Mouse (Mus musculus): ENCODE measurements around the gene Aqp9.

Gene Aqp9

GRCm38 (mm10) chr9:71066491-71066890, 102.0 kb downstream of the Aqp9 start:
- no peak for DNase-seq (ENCODE audit: low read depth, low spot score)

- no peak for DNase-seq (ENCODE audit: low read depth, low spot score)
Measured at GRCm38 (mm10) chr9:71065343-71065875, 103.1 kb downstream of the Aqp9 start.

DNA sequence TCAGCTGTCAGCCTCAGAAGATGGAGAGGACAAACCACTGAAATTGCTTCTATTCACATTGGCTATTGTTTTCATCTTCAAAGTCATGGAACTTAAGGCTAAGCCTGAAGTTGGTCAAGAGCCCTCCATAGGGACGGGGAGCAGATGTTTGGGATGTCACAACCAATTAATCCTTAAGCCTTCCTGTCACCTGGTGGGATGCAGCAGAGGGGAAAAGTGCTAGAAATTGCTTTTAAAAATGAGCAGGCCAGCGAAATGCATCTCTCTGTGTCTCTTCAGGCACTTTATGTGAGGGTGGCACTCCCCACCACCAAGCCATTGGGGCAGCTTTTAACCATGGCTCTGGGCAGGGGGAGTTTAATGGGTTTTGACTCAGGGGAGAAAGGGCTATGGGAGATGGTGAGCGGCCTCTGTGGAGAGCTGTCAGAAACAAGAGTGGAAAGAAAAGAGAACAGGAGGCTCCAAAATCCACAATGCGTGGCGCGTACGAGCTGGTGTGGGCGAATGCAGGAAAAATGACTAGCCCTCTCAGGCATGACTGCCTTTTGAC, 104.1 kb downstream of the Aqp9 start:
- no peak for DNase-seq (ENCODE audit: low read depth, low spot score)

GRCm38 (mm10) chr9:71063551-71063950, 104.9 kb downstream of the Aqp9 start:
- no peak for DNase-seq (ENCODE audit: low read depth, low spot score)

- DNase-seq (ENCODE audit: low read depth, low spot score): no peak
Measured at GRCm38 (mm10) chr9:71062976-71063375, 105.5 kb downstream of the Aqp9 start.

DNA sequence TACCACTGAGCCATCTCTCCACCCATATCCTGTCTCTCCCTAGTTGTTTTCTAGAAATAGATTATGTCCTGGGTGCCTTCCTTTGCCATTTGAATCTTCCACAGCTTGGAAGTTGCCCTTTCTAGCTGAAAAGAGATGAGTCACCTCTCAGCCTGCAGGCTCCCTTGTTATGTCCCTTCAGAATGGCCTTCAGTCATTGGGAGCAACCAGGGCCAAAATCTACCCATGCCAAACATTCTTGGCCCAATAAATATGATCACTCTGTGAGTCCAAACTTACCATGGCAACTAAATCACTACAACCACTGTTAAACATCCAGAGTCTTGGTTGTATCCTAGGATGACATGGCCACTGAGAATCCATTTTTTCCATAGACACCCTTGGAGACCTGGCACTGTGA, 106.2 kb downstream of the Aqp9 start:
- no peak for DNase-seq (ENCODE audit: low read depth, low spot score)
